Mouse (Mus musculus): ENCODE measurements around the gene Krt80. TPM values are rescaled to one million over a fixed set of nuclear protein-coding genes. Genes with fewer than 3 reads are reported as not detected.
A peak's percentile ranks its signal among the peaks of the same experiment; 100 is the strongest.

Gene Krt80
- polyA plus RNA-seq, 1 experiment, result 10.1 TPM

- no peaks in the 10 kb centered on the region for H3K36me3 ChIP-seq (ENCODE audit: control insufficient read depth, insufficient read depth)
- H3K79me2 ChIP-seq (ENCODE audit: control insufficient read depth, insufficient read depth), result no peaks in the 10 kb centered on the region
- no peak overlapping the region for H3K4me3 ChIP-seq (ENCODE audit: insufficient read depth, poor library complexity, severe bottlenecking)
- no peaks in the 10 kb centered on the region for H3K27me3 ChIP-seq (ENCODE audit: control insufficient read depth, insufficient read depth, insufficient read length)
- no peaks in the 10 kb centered on the region for H3K79me3 ChIP-seq (ENCODE audit: low read depth)
- peak; percentile 23 for TF ChIP-seq USF1 (IDR thresholded peaks at IDR 0.05; ENCODE audit: low read depth)
- peak; percentile 23 for TF ChIP-seq FOSL1 (IDR thresholded peaks at IDR 0.05; ENCODE audit: insufficient read depth, low read length, poor library complexity, severe bottlenecking)
- TF ChIP-seq MYOG (IDR thresholded peaks at IDR 0.05; ENCODE audit: control insufficient read depth, extremely low read depth, insufficient read length), result no peak
- peak overlapping the region; percentile 60 for H3ac ChIP-seq (ENCODE audit: control insufficient read depth, insufficient read length, low read depth)
Observed at GRCm38 (mm10) chr15:101336474-101337174, 33.3 kb downstream of the Krt80 start.

GRCm38 (mm10) chr15:101333648-101334047 is 36.3 kb downstream of the Krt80 start:
- no peak overlapping the region for H3K4me3 ChIP-seq (ENCODE audit: insufficient read depth, poor library complexity, severe bottlenecking)
- no peaks in the 10 kb centered on the region for H3K79me3 ChIP-seq (ENCODE audit: low read depth)
- H3ac ChIP-seq (ENCODE audit: control insufficient read depth, insufficient read length, low read depth), result no peak overlapping the region
- TF ChIP-seq CEBPB (IDR thresholded peaks at IDR 0.05; ENCODE audit: low read depth) (no peak), CTCF (IDR thresholded peaks at IDR 0.05; ENCODE audit: control insufficient read depth, insufficient read depth, insufficient read length) (no peak), USF1 (IDR thresholded peaks at IDR 0.05; ENCODE audit: low read depth) (no peak)
- no peaks in the 10 kb centered on the region for H3K27me3 ChIP-seq (ENCODE audit: control insufficient read depth, insufficient read depth, insufficient read length)
- H3K36me3 ChIP-seq (ENCODE audit: control insufficient read depth, insufficient read depth), result no peaks in the 10 kb centered on the region
- no peaks in the 10 kb centered on the region for H3K79me2 ChIP-seq (ENCODE audit: control insufficient read depth, insufficient read depth)

GRCm38 (mm10) chr15:101333165-101333564 is 36.8 kb downstream of the Krt80 start:
- H3K27me3 ChIP-seq (ENCODE audit: control insufficient read depth, insufficient read depth, insufficient read length), result no peaks in the 10 kb centered on the region
- H3K36me3 ChIP-seq (ENCODE audit: control insufficient read depth, insufficient read depth), result no peaks in the 10 kb centered on the region
- no peak overlapping the region for H3K4me3 ChIP-seq (ENCODE audit: insufficient read depth, poor library complexity, severe bottlenecking)
- no peak for TF ChIP-seq MYOD1 (IDR thresholded peaks at IDR 0.05; ENCODE audit: control insufficient read depth, insufficient read length, low read depth)
- no peaks in the 10 kb centered on the region for H3K79me2 ChIP-seq (ENCODE audit: control insufficient read depth, insufficient read depth)
- no peak overlapping the region for H3ac ChIP-seq (ENCODE audit: control insufficient read depth, insufficient read length, low read depth)
- H3K79me3 ChIP-seq (ENCODE audit: low read depth), result no peaks in the 10 kb centered on the region

GRCm38 (mm10) chr15:101332370-101332769 is 37.6 kb downstream of the Krt80 start:
- no peaks in the 10 kb centered on the region for H3K79me2 ChIP-seq (ENCODE audit: control insufficient read depth, insufficient read depth)
- H3ac ChIP-seq (ENCODE audit: control insufficient read depth, insufficient read length, low read depth), result no peak overlapping the region
- no peaks in the 10 kb centered on the region for H3K79me3 ChIP-seq (ENCODE audit: low read depth)
- no peaks in the 10 kb centered on the region for H3K27me3 ChIP-seq (ENCODE audit: control insufficient read depth, insufficient read depth, insufficient read length)
- no peaks in the 10 kb centered on the region for H3K36me3 ChIP-seq (ENCODE audit: control insufficient read depth, insufficient read depth)
- H3K4me3 ChIP-seq (ENCODE audit: insufficient read depth, poor library complexity, severe bottlenecking), result no peak overlapping the region
- TF ChIP-seq CEBPB (IDR thresholded peaks at IDR 0.05; ENCODE audit: low read depth) (no peak), FOSL1 (IDR thresholded peaks at IDR 0.05; ENCODE audit: insufficient read depth, low read length, poor library complexity, severe bottlenecking) (no peak), USF1 (IDR thresholded peaks at IDR 0.05; ENCODE audit: low read depth) (no peak), CTCF (IDR thresholded peaks at IDR 0.05; ENCODE audit: control insufficient read depth, insufficient read depth, insufficient read length) (no peak), MYOD1 (IDR thresholded peaks at IDR 0.05; ENCODE audit: control insufficient read depth, insufficient read length, low read depth) (no peak), MYOG (IDR thresholded peaks at IDR 0.05; ENCODE audit: control insufficient read depth, extremely low read depth, insufficient read length) (no peak), MAX (IDR thresholded peaks at IDR 0.05) (no peak)

- H3K27me3 ChIP-seq (ENCODE audit: control insufficient read depth, insufficient read depth, insufficient read length), result no peaks in the 10 kb centered on the region
Observed at GRCm38 (mm10) chr15:101331090-101331489, 38.9 kb downstream of the Krt80 start.

GRCm38 (mm10) chr15:101329564-101329892 is 40.4 kb downstream of the Krt80 start:
- H3ac ChIP-seq (ENCODE audit: control insufficient read depth, insufficient read length, low read depth), result no peak overlapping the region

More at GRCm38 (mm10) chr15:101331090-101331489, 38.9 kb downstream of the Krt80 start:
- Histone ChIP-seq H3K79me3 (ENCODE audit: low read depth) (no peaks in the 10 kb centered on the region), H3K79me2 (ENCODE audit: control insufficient read depth, insufficient read depth) (no peaks in the 10 kb centered on the region), H3K36me3 (ENCODE audit: control insufficient read depth, insufficient read depth) (no peaks in the 10 kb centered on the region), H3K4me3 (ENCODE audit: insufficient read depth, poor library complexity, severe bottlenecking) (no peak overlapping the region), H3ac (ENCODE audit: control insufficient read depth, insufficient read length, low read depth) (no peak overlapping the region)
- TF ChIP-seq MYOG (IDR thresholded peaks at IDR 0.05; ENCODE audit: control insufficient read depth, extremely low read depth, insufficient read length), result no peak
- peak; percentile 46 for TF ChIP-seq MYOD1 (IDR thresholded peaks at IDR 0.05; ENCODE audit: control insufficient read depth, insufficient read length, low read depth)

More at GRCm38 (mm10) chr15:101329564-101329892, 40.4 kb downstream of the Krt80 start:
- H3K36me3 ChIP-seq (ENCODE audit: control insufficient read depth, insufficient read depth), result no peaks in the 10 kb centered on the region
- peak; percentile 60 for TF ChIP-seq CEBPB (IDR thresholded peaks at IDR 0.05; ENCODE audit: low read depth)
- peak; percentile 53 for TF ChIP-seq MAX (IDR thresholded peaks at IDR 0.05)
- no peak for TF ChIP-seq MYOG (IDR thresholded peaks at IDR 0.05; ENCODE audit: control insufficient read depth, extremely low read depth, insufficient read length)
- TF ChIP-seq FOSL1 (IDR thresholded peaks at IDR 0.05; ENCODE audit: insufficient read depth, low read length, poor library complexity, severe bottlenecking), result peak; percentile 79
- H3K4me3 ChIP-seq (ENCODE audit: insufficient read depth, poor library complexity, severe bottlenecking), result no peak overlapping the region
- no peaks in the 10 kb centered on the region for H3K79me3 ChIP-seq (ENCODE audit: low read depth)
- no peaks in the 10 kb centered on the region for H3K79me2 ChIP-seq (ENCODE audit: control insufficient read depth, insufficient read depth)
- H3K27me3 ChIP-seq (ENCODE audit: control insufficient read depth, insufficient read depth, insufficient read length), result no peaks in the 10 kb centered on the region

Data from C2C12 (cell line).